Mouse (Mus musculus) gastrocnemius, postnatal 4 days (tissue): Measurements from ENCODE around the gene Tm9sf2. TPM values are rescaled to one million over a fixed set of nuclear protein-coding genes. Genes with fewer than 3 reads are reported as not detected.

Experiments
- DNase-seq, 2 experiments: peaks; one replicate each; pipeline ENCODE4 v3.0.0; 2021 to 2022; ENCODE audit warnings: low spot score in 2 of 2, mixed read lengths in 2 of 2
- total RNA-seq, 2 experiments: library from RNA; stranded (reverse); gene quantifications; 2 replicates each; pipeline ENCODE4 v1.2.3; 2021

Tm9sf2 gene
- total RNA-seq, 2 experiments from 2014 or later = 76.2 to 79.7 TPM

- no peak for DNase-seq
These were observed 63.5 kb downstream of the Tm9sf2 start for GRCm38 (mm10) chr14:122170202-122170781.

GRCm38 (mm10) chr14:122171031-122171430 lies 64.2 kb downstream of the Tm9sf2 start:
- DNase-seq = no peak

- no peak for DNase-seq
These were observed 69.5 kb downstream of the Tm9sf2 start for GRCm38 (mm10) chr14:122176263-122176798.

GRCm38 (mm10) chr14:122179262-122179661 lies 72.4 kb downstream of the Tm9sf2 start:
- DNase-seq = no peak

- peak; percentile 90 to 96 for DNase-seq
These were observed 74.4 kb downstream of the Tm9sf2 start, which contains the start of gene Clybl for GRCm38 (mm10) chr14:122181078-122181814. Clybl (plus strand) TSS chr14:122181704.

GRCm38 (mm10) chr14:122181815-122182157 lies 74.9 kb downstream of the Tm9sf2 start:
- DNase-seq = no peak

- DNase-seq = no peak
These were observed 75.4 kb downstream of the Tm9sf2 start for GRCm38 (mm10) chr14:122182220-122182619.

GRCm38 (mm10) chr14:122183974-122184373 lies 77.1 kb downstream of the Tm9sf2 start:
- DNase-seq = no peak

GRCm38 (mm10) chr14:122188250-122188649 lies 81.4 kb downstream of the Tm9sf2 start:
- DNase-seq = no peak

GRCm38 (mm10) chr14:122189901-122190300 lies 83.1 kb downstream of the Tm9sf2 start:
- no peak for DNase-seq

- DNase-seq = no peak
These were observed 83.7 kb downstream of the Tm9sf2 start for GRCm38 (mm10) chr14:122190527-122190926.

- DNase-seq = peak in 1 of 2 experiments; percentile 50
These were observed 84.2 kb downstream of the Tm9sf2 start for GRCm38 (mm10) chr14:122190941-122191510.

GRCm38 (mm10) chr14:122194630-122195029 lies 87.8 kb downstream of the Tm9sf2 start:
- no peak for DNase-seq

GRCm38 (mm10) chr14:122196851-122197250 lies 90.0 kb downstream of the Tm9sf2 start:
- no peak for DNase-seq

GRCm38 (mm10) chr14:122200247-122200885 lies 93.5 kb downstream of the Tm9sf2 start:
- DNase-seq = no peak

- DNase-seq = no peak
These were observed 102.3 kb downstream of the Tm9sf2 start for GRCm38 (mm10) chr14:122209177-122209576.

Other genes with a start within 250 kb of the Tm9sf2 start
- 10 to 100 TPM; 28.4 to 30.6 TPM for gene Ubac2, start 228.4 kb upstream of the Tm9sf2 start, total RNA-seq
- not detected for gene Gpr18, start 191.3 kb upstream of the Tm9sf2 start, total RNA-seq
- 1 to 10 TPM; 2.2 to 2.3 TPM for gene Gpr183, start 141.8 kb upstream of the Tm9sf2 start, total RNA-seq
- not detected for gene Timm8a2, start 72.4 kb upstream of the Tm9sf2 start, total RNA-seq
- 10 to 100 TPM; 42.0 to 48.1 TPM for gene Clybl, start 74.7 kb downstream of the Tm9sf2 start, total RNA-seq